Mouse (Mus musculus) G1E-ER4 (cell line): ENCODE data around the gene Tmem234. TPM values are rescaled to one million over a fixed set of nuclear protein-coding genes. Genes with fewer than 3 reads are reported as not detected.

ENCODE experiments used
- GATA1 ChIP-seq: IDR thresholded peaks from one replicate; pipeline ENCODE4 v1.8.0; 2012; ENCODE audit warnings: low read length, inconsistent platforms
- polyA plus RNA-seq: library from polyadenylated mRNA; stranded (reverse); fragments of >175 nt; gene quantifications from 2 replicates; pipeline ENCODE4 v1.2.3, GENCODE M21; 2012

The Tmem234 gene
- polyA plus RNA-seq, 1 experiment, result 317 TPM

DNA sequence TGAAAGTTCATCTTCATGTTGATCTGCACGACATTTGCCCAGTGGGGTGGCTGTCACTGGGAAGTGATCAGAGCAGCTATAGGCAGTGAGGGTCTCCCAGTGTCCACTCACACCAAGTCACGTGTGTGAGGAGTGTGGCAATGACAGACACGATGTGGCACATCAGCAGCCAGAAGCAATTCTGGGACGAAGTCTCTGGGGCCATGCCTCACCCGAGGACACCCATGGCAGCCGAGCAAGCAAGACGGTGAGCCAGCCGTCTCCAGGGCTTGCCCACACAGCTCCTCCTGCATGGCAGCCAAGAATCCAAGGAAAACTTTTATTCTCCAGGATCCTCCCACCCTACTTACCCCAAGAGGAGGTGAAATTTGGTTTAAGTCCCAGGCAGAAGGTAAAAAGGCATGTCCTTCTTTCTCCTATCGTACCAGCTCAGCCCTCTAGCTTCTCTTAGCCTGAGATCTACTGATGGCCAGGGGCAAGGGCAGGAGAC, 15.4 kb downstream of the Tmem234 start:
- TF ChIP-seq GATA1, result no peak

DNA sequence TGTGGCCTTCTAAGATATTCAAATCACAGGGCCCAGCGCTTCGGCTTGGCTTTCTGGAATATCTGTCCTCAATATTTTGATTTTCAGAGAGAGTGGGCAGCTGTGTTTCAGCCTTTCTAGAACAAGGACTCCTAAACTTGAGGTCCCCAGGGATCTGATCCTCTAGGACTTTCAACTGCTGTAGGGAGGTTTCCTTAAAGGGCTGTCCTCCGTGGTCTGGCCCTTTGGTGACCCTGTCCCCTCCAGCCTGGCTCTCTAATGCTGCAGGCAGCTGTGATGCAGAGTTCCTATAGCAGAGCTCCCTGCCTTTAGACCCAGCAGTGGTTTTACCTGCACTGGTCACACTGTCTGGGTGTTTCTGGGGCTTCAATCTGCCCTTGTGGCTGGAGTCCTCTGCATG, 16.2 kb downstream of the Tmem234 start:
- no peak for TF ChIP-seq GATA1

DNA sequence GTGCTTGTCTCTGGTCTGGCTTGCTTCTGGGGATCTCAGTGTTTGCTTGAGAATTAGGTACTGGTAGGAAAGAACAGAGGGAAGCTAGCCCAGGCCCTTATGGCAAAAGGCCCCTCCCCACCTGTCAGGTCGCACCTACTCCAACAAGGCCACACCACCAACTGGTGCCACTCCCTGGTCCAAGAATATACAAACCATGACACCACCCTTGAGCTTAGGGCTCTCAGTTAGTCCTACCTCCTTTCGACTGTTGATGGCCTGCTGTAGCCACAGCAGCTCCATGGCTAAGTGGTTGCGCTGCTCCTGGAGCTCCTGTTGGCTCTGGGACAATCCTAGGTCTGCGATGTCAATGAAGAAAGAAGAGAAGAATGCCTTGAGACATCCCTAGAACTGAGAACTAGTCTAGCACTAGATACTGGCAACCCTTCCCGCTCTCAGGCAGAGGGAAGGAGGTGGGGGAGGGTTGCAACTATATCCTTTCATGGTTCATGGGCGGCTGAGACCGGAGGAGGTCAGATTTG, 16.7 kb downstream of the Tmem234 start:
- TF ChIP-seq GATA1, result no peak

DNA sequence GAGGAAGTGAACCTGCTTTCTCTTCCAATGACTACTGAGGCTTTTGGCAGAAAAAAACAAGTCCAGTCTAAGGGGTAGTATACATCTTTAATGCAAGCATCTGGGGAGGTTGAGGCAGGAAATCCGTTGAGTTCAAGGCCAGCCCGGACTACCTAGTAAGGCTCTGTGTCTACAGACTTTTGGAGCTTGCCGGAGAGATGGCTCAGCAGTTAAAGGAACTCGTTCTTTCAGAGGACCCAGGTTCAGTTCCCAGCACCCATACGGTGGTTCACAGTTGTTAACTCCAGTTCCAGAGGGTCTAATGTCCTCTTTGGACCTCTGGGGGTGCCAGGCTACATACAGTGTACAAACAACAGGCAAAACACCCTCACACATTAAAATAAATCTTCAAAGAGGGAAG, 17.6 kb downstream of the Tmem234 start:
- no peak for TF ChIP-seq GATA1

DNA sequence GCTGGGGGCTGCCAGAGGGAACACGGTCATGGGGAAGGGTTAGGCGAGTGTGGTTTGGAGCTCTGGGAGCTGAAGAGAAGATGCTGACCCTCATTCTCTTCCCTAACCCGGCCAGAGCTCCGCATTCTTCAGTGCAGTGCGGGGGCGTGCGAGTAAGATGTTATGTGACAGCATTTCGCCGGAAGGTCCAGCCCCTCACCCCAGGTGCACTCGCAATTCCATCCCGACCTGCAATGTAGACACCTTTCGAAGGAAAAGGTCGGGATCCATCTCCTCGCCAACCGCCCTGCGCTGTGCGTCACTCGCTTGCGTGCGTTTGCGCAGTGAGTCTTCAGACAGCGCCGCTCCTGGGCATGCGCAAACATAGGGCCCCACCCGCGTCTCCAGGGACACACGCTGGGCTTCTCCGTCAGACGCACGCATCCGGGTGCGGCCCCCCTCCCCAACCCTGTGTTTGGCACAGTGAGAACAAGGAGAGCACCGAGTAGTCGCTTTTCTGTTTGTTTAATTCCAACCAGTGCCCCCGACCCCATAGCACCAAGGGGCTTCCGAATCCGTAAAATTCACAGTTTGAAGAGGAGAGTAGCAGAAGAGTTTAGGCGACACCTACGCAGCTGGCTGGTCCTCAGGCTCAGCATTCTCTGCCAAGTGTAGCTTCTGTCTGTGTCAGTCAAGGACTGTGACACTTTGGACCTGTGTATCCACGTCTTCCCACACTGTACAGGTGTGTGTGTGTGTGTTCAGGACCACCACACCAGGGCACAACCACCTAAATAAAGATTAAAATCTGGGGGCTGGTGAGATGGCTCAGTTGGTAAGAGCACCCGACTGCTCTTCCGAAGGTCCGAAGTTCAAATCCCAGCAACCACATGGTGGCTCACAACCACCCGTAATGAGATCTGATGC, 18.6 kb downstream of the Tmem234 start, which contains the start of gene Iqcc:
Iqcc (minus strand) TSS at position 314 of the 906 bp plus-strand sequence.
- TF ChIP-seq GATA1, result no peak

DNA sequence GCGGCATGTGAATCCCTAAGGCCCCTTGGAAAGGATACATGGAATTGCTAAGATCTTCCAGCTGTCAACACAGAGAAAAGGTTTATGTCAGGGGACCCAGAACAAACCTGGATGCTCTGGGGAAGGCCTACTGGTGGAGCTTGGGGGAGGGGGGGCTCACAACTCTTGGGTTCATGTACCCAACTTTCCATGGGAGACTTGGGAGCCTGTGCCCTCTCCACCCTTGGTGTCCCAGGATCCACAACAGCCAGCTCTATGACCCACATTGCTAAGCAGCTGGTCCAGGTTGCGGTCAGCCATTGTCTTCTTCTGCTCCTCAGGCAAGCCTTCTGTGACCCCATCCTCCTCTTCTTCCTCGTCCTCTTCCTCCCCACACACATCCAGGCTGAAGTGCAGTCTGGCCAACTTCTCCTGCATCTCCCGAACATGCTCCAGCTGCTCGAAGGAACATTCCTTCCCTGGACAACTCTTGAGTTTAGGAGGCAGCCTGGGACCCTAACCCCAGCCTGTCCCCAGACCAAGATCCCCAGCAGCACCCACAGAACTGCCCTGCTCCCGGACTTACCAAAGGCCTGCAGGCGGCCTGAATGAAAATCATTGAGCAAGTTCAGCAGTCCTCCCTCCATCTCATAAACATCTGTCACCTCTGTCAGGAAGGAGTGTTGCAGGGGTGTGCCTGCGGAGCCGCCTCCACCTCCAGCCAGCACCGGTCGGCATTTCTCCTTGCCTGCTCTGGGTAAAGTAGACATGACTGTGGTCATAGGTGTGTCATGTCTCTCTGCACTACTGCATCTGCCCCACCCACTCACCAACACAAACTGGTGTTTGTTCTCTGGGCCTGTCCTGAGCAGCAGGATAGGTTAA, 20.2 kb downstream of the Tmem234 start:
- TF ChIP-seq GATA1, result no peak

DNA sequence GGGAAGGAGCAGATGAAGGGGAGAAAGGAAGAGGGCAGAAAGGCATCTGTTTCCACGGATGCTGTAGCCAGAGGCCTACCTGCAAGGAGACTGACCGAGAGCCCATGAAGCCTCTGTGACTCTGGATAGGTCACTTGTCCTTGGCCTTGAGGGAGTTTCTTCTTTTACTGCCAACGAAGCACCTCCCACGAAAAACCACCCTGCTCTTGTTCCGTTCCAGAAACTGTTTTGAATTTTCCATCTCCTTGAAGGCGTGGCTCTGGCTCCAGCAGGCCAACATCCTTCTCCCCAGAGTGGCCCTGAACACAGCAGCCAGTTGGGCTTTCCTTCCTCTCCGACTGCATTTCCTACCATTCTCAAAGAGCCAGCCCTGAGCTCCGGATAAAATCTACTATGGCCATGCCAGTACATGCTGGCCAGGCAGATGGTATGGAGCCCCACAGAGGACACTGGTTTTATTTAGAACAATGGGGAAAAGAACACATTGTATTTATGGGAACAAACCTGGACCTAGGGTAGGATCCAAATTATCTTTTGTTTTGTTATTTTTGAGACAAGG, 20.9 kb downstream of the Tmem234 start:
- no peak for TF ChIP-seq GATA1

DNA sequence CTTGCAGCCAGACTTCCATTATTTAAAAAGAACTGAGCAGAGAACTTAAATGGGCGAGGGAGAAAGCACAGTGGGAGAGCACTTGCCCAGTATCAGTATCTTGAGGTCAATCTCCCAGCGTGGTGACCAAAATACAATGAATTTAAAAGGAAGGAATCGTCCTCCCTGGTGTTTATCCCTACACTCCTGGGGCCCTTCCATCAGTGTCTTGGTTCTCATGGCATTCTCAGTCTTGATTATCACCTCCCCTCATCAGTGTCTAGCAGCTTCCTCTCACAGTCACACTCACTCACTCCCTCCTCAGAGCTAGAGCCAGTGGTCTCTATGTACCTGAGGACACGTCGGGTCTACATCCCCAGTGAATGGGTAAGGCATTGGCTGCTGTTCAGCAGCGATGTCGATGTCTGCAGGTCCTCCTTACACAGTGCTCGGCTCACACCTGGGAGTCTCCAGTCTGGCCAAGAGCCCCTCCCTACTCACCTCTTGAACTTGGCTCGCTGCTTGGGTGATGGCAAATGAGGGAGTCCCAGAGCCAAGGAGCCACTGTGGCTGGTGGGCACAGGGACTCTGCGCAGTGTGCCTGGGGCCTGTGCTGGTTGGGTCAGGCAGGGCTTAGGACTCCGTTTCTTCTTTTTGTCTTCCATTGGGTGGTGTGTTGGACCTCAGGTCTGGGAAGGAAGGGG, 21.8 kb downstream of the Tmem234 start:
- no peak for TF ChIP-seq GATA1

DNA sequence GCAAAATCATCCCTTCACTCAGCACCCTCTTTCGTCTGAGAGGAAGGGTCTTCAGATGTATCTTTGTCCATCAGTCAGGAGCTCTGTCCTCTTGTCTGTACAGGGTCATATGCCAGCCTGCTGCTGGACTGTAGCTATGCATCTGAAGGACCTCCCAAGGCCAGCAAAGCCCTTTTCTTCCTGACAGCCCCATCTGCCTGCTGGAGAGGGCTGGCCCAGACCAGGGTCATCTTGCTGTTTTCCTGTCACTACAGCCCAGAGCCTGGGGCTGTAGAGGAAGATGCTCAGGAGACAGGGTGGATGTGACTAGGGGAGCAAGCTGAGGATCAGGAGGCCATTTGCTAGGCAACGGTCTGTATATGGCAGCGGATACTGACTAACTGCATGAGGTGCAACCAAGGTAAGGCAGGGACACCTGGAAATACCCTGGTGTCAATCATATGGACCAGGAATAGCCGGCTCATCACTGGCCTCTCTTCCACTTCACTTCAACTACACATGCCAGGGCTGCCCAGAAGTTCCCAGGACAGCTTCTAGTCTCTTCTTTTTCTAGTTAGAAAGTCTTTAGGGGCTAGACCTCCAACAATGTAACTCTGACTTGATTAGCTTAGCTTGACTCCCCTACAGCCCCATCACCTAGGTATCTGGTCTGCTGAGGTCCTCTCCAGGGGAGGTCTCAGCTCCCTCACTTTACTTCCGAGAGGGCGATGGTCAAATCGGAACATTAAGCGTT, 22.5 kb downstream of the Tmem234 start:
- TF ChIP-seq GATA1, result no peak

DNA sequence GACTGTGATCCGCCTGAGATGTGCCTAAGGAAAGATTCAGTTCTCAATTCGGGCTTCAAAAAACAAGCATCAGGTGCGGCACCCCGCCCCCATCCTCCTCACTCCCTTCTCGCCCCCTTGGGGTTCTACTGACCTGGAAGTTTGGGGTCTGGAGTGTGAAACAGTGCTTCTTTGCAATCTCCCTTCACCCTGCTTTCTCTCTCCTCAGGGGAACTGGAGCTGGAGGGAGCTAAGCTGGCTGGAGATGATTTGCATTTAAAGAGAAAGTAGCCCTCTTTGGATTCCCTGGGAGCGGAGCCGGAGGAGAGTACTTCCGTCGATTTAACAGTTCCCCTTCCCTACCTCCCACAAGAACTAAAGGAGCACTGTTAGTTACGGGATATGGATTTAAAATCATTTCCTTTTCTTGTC, 23.2 kb downstream of the Tmem234 start, which contains the start of gene Ccdc28b:
Ccdc28b (minus strand) TSS at position 267 of the 411 bp plus-strand sequence.
- no peak for TF ChIP-seq GATA1

DNA sequence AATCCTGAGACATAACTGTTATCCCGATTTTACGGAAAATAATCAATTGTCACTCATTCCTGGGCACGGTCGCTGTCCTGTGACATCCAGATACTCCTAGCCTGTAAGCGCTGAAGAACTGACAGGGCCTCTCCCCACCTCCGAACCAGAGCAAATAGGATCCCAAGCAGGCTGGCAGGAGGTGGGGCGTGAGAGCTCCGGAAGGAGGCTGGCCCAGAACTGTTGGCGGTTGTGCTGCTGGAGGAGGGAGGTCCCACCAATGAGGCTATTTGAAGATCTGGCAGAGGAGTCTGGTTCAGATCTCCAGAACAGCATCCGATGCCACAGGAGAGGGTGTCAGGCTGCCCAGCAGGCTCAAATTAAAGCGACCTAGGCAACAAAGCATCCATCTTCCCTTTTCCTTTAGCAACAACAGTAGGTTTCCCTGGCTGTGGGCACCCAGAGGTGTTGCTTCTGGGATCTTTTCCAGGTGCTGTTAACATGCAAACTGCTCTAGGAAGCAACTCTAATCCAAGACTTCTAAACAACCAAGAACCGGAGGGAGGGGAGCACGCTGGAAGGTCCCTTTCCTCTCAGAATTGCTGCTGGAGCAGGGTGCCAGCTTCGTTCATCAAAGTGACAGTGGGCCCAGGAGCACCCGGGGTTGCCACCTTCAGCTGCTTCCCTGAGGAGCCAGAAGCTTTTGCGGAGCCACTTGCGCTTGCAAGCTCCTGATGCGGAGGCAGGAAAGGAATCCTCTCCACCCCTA, 24.0 kb downstream of the Tmem234 start:
- no peak for TF ChIP-seq GATA1

DNA sequence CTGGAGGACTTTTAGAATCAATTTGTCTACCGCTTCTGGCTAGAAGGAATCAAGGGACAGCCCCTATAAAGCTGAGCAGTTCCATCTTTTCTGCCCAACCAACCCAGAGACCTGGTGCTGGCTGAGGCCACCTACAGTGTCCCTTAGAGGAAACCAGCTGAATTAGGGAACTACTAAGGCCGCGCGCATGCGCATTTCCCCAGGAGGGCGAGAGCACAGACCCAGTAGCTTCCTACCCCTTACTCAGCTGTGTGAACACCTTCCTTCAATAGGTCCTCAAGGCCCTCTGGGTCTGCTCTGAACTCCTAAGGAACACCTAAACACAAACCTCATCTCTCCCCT, 24.5 kb downstream of the Tmem234 start:
- TF ChIP-seq GATA1, result no peak

DNA sequence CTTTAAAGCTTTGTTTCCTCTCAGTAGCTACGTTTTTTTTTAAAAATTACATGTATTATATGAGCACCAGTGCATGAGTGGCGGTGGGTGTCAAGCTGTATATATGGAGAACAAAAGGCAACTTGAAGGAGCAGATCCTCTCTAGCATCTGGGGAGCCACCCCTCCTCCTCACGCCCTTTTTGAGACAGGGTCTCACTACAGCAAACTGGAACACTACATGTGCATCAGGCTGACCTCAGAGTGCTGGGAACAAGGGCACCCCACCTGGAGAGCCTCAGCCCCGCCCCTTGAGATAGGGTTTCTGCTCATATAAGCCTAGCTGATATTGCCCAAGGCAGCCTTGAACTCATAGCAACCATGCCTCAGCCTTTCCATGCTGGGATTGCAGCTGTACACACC, 25.0 kb downstream of the Tmem234 start:
- TF ChIP-seq GATA1, result no peak

DNA sequence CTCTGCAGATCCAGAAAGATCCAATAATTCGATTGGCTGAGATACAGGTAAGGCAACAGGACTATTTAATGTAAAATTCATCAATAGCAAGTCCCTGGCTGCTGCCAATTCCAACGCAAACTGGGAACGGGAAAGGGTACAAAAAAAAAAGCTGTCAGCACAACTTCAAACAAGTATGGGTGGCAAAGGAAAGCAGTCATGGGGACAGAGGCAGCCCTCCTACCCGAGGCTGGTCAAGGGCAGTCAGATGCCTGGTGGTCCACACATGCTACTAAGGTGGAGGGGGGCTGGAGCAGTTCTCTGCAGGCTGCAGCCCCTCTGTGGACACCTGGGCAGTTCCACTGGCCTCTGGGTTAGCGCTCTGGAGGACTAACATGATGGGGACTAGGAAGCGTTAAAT, 25.6 kb downstream of the Tmem234 start:
- TF ChIP-seq GATA1, result no peak
